In genomic region chr2:163472466-163472851, GRCm38 (mm10) we compare ENCODE assay signal across 8 mouse cellular contexts. TPM values are rescaled to one million over a fixed set of nuclear protein-coding genes. Genes with fewer than 3 reads are reported as not detected.
DNase-seq lines count a peak whose midpoint lies in the region; ATAC-seq lines count a peak whose summit lies in the region.

Gene Fitm2, minus strand, starts transcription at chr2:163472629.

- H3K4me2 ChIP-seq in intestine, embryonic 14.5 days (ENCODE audit: low read length), result peak within 1 kb of the TSS; percentile 91

- 0 out of 2 replicates have a peak within 1 kb of the TSS, but pooled peaks have one; percentile 7 for H3K27ac ChIP-seq in intestine, embryonic 14.5 days (ENCODE audit: low read depth)

- no peaks in the 10 kb centered on the region for H3K27me3 ChIP-seq in intestine, embryonic 14.5 days (replicated peaks; ENCODE audit: control insufficient read depth, insufficient read depth, low read length)

- DNase-seq in adrenal gland, adult (ENCODE audit: inconsistent age in 2 of 2, low spot score in 1 of 2), result peak; percentile 96 to 99
- DNase-seq in embryo, embryonic 10.5 days (ENCODE audit: low spot score), result peak; percentile 98
- peak; percentile 91 for DNase-seq in gastrocnemius, postnatal 25 days
- peak; percentile 99 for DNase-seq in intestine, embryonic 14.5 days (ENCODE audit: low spot score)
- peak; percentile 96 to 98 for DNase-seq in left cerebral cortex, postnatal 14 days (ENCODE audit: low spot score in 2 of 2)
- peak; percentile 99 for DNase-seq in mesoderm, embryonic 11.5 days (ENCODE audit: low read depth, low spot score)
- DNase-seq in right cerebral cortex, postnatal 36 days (ENCODE audit: low spot score in 2 of 2), result peak; percentile 94 to 96
- peak; percentile 94 for DNase-seq in yolk sac, embryonic 10.5 days (ENCODE audit: low spot score)

- peaks cover 11% of the 10 kb centered on the region; the same call in 1 of the 2 replicates for H3K36me3 ChIP-seq in intestine, embryonic 14.5 days (ENCODE audit: control insufficient read depth, insufficient read depth, low read length)

- peak within 1 kb of the TSS; percentile 75 for H3K9ac ChIP-seq in intestine, embryonic 14.5 days (ENCODE audit: low read length)

- ATAC-seq in intestine, embryonic 14.5 days (replicated peaks; ENCODE audit: low FRiP score, low TSS enrichment, low read depth), result peak; percentile 97

- H3K9me3 ChIP-seq in intestine, embryonic 14.5 days (ENCODE audit: control insufficient read depth, low read length), result no peaks in the 10 kb centered on the region

- WGBS in intestine, embryonic 14.5 days, result under 1% methylated on average over 30 of the region's 30 CpGs

- peak within 1 kb of the TSS; percentile 94 for H3K4me3 ChIP-seq in intestine, embryonic 14.5 days (ENCODE audit: low read depth, low read length)

- peaks cover 9% of the 10 kb centered on the region; the same call in 1 of the 2 replicates for H3K4me1 ChIP-seq in intestine, embryonic 14.5 days (replicated peaks; ENCODE audit: control insufficient read depth, insufficient read depth, low read length)

- intact Hi-C loops in left cerebral cortex, postnatal 14 days (cut with DNase I), result no loop called here

RNA-seq across cellular contexts. Expression of gene Fitm2, which starts in this region (rescaled TPM):
- 10 to 100 TPM; 72.3 to 83.1 TPM for total RNA-seq in gastrocnemius, postnatal 25 days (2021)
- polyA plus RNA-seq in intestine, embryonic 14.5 days (2014; fragmentation: Nextera tagmentation; extraction: Ambion mirVana), result 10.7 and 11.6 TPM in 2 replicates
- total RNA-seq in left cerebral cortex, postnatal 14 days (2021), result 10 to 100 TPM; 18.8 to 18.9 TPM

Comparison
In these comparisons a context has a peak if more than half of its experiments do, and no peak if none do; other contexts are left out.
1. Peak in every context shown above with its lines: DNase-seq, ATAC-seq, H3K4me3 ChIP-seq and H3K27ac ChIP-seq.